Mouse (Mus musculus) right cerebral cortex, adult 2 months (tissue): ENCODE data around the gene Dnajb4.
A peak's percentile ranks its signal among the peaks of the same experiment; 100 is the strongest.

Source experiments
- DNase-seq, 2 experiments: peaks; one replicate each; pipeline ENCODE4 v3.0.0; 2021 to 2022; ENCODE audit warnings: low spot score in 2 of 2

The Dnajb4 gene

GRCm38 (mm10) chr3:152209967-152210634 is at the start of gene Dnajb4, which contains the start of gene Fubp1:
TSS of gene Dnajb4 (minus strand) at chr3:152210302.
TSS of gene Fubp1 (plus strand) at chr3:152210422.
- DNase-seq, result peak; percentile 99 to 100

GRCm38 (mm10) chr3:152259409-152259808 is 49.3 kb upstream of the Dnajb4 start:
- DNase-seq, result peak; percentile 81 to 83

- DNase-seq, result no peak
Observed at GRCm38 (mm10) chr3:152257528-152257927, 47.4 kb upstream of the Dnajb4 start.

- no peak for DNase-seq
Observed at GRCm38 (mm10) chr3:152250487-152250886, 40.4 kb upstream of the Dnajb4 start.

GRCm38 (mm10) chr3:152247708-152248107 is 37.6 kb upstream of the Dnajb4 start:
- DNase-seq, result no peak

- no peak for DNase-seq
Observed at GRCm38 (mm10) chr3:152245273-152245910, 35.3 kb upstream of the Dnajb4 start.

- DNase-seq, result no peak
Observed at GRCm38 (mm10) chr3:152243304-152243703, 33.2 kb upstream of the Dnajb4 start.

GRCm38 (mm10) chr3:152241098-152241497 is 31.0 kb upstream of the Dnajb4 start:
- DNase-seq, result no peak

GRCm38 (mm10) chr3:152239592-152239991 is 29.5 kb upstream of the Dnajb4 start:
- DNase-seq, result no peak

- DNase-seq, result no peak
Observed at GRCm38 (mm10) chr3:152238836-152239235, 28.7 kb upstream of the Dnajb4 start.

- DNase-seq, result no peak
Observed at GRCm38 (mm10) chr3:152235805-152236204, 25.7 kb upstream of the Dnajb4 start.

GRCm38 (mm10) chr3:152235238-152235637 is 25.1 kb upstream of the Dnajb4 start:
- no peak for DNase-seq

GRCm38 (mm10) chr3:152231333-152232100 is 21.4 kb upstream of the Dnajb4 start:
- DNase-seq, result no peak

GRCm38 (mm10) chr3:152229271-152229670 is 19.2 kb upstream of the Dnajb4 start:
- no peak for DNase-seq

GRCm38 (mm10) chr3:152228843-152229242 is 18.7 kb upstream of the Dnajb4 start:
- no peak for DNase-seq

GRCm38 (mm10) chr3:152225906-152226305 is 15.8 kb upstream of the Dnajb4 start:
- no peak for DNase-seq

- DNase-seq, result no peak
Observed at GRCm38 (mm10) chr3:152224918-152225317, 14.8 kb upstream of the Dnajb4 start.

- DNase-seq, result no peak
Observed at GRCm38 (mm10) chr3:152213416-152213815, 3.3 kb upstream of the Dnajb4 start.

- no peak for DNase-seq
Observed at GRCm38 (mm10) chr3:152211731-152212279, 1.7 kb upstream of the Dnajb4 start.

GRCm38 (mm10) chr3:152210728-152211391 is 758 bp upstream of the Dnajb4 start:
- peak; percentile 64 to 68 for DNase-seq

GRCm38 (mm10) chr3:152209177-152209966 is 730 bp downstream of the Dnajb4 start:
- DNase-seq, result peak; percentile 7 to 50
